In genomic region chr2:37358633-37359540, GRCm38 (mm10) we compare ENCODE assay signal across 8 mouse cellular contexts. TPM values are rescaled to one million over a fixed set of nuclear protein-coding genes. Genes with fewer than 3 reads are reported as not detected.
DNase-seq lines count a peak whose midpoint lies in the region; ATAC-seq lines count a peak whose summit lies in the region.

Pdcl (minus strand) TSS chr2:37359332.

- ATAC-seq in hindbrain, embryonic 12.5 days (ENCODE audit: low FRiP score): peak; percentile 98

- under 1% methylated on average over 42 of the region's 42 CpGs for WGBS in hindbrain, embryonic 12.5 days

- H3K9me3 ChIP-seq in hindbrain, embryonic 12.5 days (replicated peaks): no peaks in the 10 kb centered on the region

- DNase-seq in NIH3T3 (ENCODE audit: low read depth): peak; percentile 97
- peak; percentile 88 to 89 for DNase-seq in cerebellum, postnatal 10 days
- DNase-seq in frontal cortex, postnatal 10 days (ENCODE audit: low spot score in 2 of 2): peak; percentile 85 to 87
- DNase-seq in layer of hippocampus, postnatal 14 days (ENCODE audit: low spot score in 2 of 2): peak; percentile 86 to 92
- peak; percentile 91 for DNase-seq in lung, postnatal 14 days
- peak; percentile 87 for DNase-seq in retina, adult 2 months (ENCODE audit: low read depth, low spot score)
- peak; percentile 96 to 98 for DNase-seq in thymus, postnatal 36 days

- peak within 1 kb of the TSS; percentile 70 for H3K9ac ChIP-seq in hindbrain, embryonic 12.5 days

- peaks cover 11% of the 10 kb centered on the region for H3K4me1 ChIP-seq in hindbrain, embryonic 12.5 days

- H3K27ac ChIP-seq in hindbrain, embryonic 12.5 days: peak within 1 kb of the TSS; percentile 91

- peaks cover 30% of the 10 kb centered on the region for H3K36me3 ChIP-seq in hindbrain, embryonic 12.5 days

- H3K27me3 ChIP-seq in hindbrain, embryonic 12.5 days: no peaks in the 10 kb centered on the region

- H3K4me2 ChIP-seq in hindbrain, embryonic 12.5 days (replicated peaks): peak within 1 kb of the TSS; percentile 73

- H3K4me3 ChIP-seq in hindbrain, embryonic 12.5 days: peak within 1 kb of the TSS; percentile 67

RNA-seq across cellular contexts. Expression of gene Pdcl, which starts in this region (rescaled TPM):
- polyA plus RNA-seq in hindbrain, embryonic 12.5 days (2016; fragmentation: Nextera tagmentation; extraction: Ambion mirVana): 73.3 and 81.1 TPM in 2 replicates
- total RNA-seq in layer of hippocampus, postnatal 14 days (2021): 10 to 100 TPM; 28.7 to 32.9 TPM

Comparison
In these comparisons a context has a peak if more than half of its experiments do, and no peak if none do; other contexts are left out.
1. Peak in every context shown above with its lines: DNase-seq, ATAC-seq, H3K4me3 ChIP-seq and H3K27ac ChIP-seq.